Mouse (Mus musculus): ENCODE data around the gene Mitd1. TPM values are rescaled to one million over a fixed set of nuclear protein-coding genes. Genes with fewer than 3 reads are reported as not detected.

Mitd1 gene
- polyA plus RNA-seq, 1 experiment from 2014 or later = 13.7 TPM

DNA sequence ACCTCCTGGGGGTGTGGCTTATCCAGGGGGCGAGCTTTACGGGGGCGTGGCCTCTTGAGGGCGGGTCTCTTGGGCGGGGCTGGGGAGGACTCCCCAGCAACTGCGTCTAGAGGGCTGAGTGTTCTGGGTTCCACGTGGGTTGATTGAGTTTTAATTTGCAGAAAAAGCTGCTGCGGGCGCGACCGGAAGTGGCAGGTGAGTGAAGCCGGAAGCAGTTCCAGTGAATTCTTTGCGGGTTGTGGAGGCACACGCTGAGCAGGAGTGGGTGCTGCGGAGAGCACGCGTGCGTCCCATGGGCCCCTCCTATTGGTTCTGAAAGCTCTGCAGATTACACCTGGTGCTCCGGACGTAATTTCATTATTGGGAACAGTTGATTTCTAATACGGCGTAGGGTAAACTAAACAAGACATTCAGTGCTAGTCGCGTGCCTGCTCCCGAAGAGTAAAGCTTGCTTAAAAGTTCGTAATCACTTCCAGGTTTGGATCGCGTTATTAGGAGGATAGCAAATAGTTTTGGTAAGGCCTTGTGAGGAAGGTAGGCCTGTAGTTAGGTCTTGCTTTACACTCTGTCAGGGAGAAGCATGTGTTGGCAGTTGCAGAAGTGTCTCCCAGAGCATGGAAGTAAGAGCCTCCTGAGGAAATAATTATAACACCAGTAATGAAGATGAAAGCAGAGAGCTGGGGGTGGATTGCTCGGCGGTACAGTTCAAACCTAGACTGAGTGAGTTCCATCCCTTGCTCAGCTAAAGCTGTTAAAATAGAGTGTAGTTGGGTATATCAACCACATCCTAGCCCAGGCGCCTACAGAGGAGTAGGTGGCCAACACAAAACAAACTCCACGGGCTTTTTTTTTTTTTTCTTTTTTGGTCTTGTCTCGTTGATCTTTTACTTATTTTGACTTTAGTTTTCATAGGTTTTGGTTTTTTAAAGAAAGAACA, 17.8 kb downstream of the Mitd1 start:
- peaks cover 12% of the 10 kb centered on the region for H3K4me1 ChIP-seq (ENCODE audit: control insufficient read depth, insufficient read depth, low read length)
- WGBS = 7% methylated on average over 33 of the region's 33 CpGs

DNA sequence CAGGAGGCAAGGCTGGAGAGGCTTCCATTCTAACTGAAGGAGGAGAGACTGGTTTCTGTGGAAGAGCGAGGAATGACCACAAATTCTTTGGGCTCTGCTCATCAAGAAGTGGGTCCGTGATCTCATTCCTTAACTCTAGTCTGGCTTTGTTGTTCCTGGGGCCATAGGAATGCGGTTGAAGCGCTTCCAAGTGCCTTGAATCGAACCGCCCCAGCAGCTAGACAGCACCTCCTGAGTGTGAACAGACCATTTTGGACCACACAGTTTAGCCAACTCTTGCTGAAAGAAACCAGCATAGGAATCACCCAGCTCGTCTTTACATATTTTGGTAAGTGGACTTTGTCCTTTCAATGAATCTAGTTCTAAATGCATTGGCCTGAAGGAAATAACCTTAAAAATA, 18.5 kb downstream of the Mitd1 start, which contains the start of gene Lipt1:
Lipt1 (plus strand) TSS at position 35 of the 400 bp plus-strand sequence.
- WGBS = 8% methylated on average over 7 of the region's 7 CpGs
- DNase-seq (no peak), ATAC-seq (ENCODE audit: low FRiP score, low TSS enrichment) (peak; percentile 38; the same call in 1 of the 2 replicates)
- no peaks in the 10 kb centered on the region for H3K9me3 ChIP-seq (ENCODE audit: control insufficient read depth, low read length)
- peaks cover 12% of the 10 kb centered on the region; the same call in 1 of the 2 replicates for H3K36me3 ChIP-seq (ENCODE audit: control insufficient read depth, insufficient read depth, low read length)
- peak within 1 kb of the TSS; percentile 70 for H3K27ac ChIP-seq (replicated peaks; ENCODE audit: low read depth, low read length)
- peaks cover 12% of the 10 kb centered on the region for H3K4me1 ChIP-seq (ENCODE audit: control insufficient read depth, insufficient read depth, low read length)
- peak within 1 kb of the TSS; percentile 77 for H3K4me2 ChIP-seq (ENCODE audit: low read length)
- H3K4me3 ChIP-seq (replicated peaks; ENCODE audit: low read depth, low read length) = peak within 1 kb of the TSS; percentile 51
- no peaks in the 10 kb centered on the region for H3K27me3 ChIP-seq (ENCODE audit: control insufficient read depth, insufficient read depth, low read length)
- H3K9ac ChIP-seq (replicated peaks; ENCODE audit: low read length) = peak within 1 kb of the TSS; percentile 40

More for the DNA sequence above, 17.8 kb downstream of the Mitd1 start:
- peak overlapping the region; percentile 51 for H3K4me3 ChIP-seq (replicated peaks; ENCODE audit: low read depth, low read length)
- H3K36me3 ChIP-seq (ENCODE audit: control insufficient read depth, insufficient read depth, low read length) = peaks cover 17% of the 10 kb centered on the region
- peak overlapping the region; percentile 40 for H3K9ac ChIP-seq (replicated peaks; ENCODE audit: low read length)
- no peaks in the 10 kb centered on the region for H3K27me3 ChIP-seq (ENCODE audit: control insufficient read depth, insufficient read depth, low read length)
- H3K27ac ChIP-seq (replicated peaks; ENCODE audit: low read depth, low read length) = peak overlapping the region; percentile 70
- ATAC-seq (ENCODE audit: low FRiP score, low TSS enrichment) (peak; percentile 85), DNase-seq (peak; percentile 82)
- H3K9me3 ChIP-seq (ENCODE audit: control insufficient read depth, low read length) = no peaks in the 10 kb centered on the region
- peak overlapping the region; percentile 77 for H3K4me2 ChIP-seq (ENCODE audit: low read length)

DNA sequence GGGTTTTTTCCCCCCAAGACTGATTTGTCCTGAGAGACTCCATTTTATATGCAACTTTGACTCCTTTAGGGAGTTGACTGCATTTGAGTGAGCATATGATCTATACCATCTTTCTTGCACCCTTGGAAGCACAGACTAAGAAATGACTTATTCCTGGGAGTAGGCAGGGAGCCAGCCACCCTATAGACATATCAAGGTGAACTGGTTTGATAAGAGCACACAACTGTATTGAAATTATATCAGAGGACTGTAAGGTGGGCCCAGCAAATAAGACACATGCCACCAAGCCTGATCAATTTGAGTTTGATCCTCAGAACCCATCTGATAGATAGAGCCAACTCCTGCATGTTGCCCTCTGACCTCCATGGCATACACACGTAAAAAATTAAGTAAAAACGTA, 20.8 kb downstream of the Mitd1 start:
- Histone ChIP-seq H3K9me3 (ENCODE audit: control insufficient read depth, low read length) (no peaks in the 10 kb centered on the region), H3K9ac (replicated peaks; ENCODE audit: low read length) (no peak overlapping the region), H3K36me3 (ENCODE audit: control insufficient read depth, insufficient read depth, low read length) (no peaks in the 10 kb centered on the region), H3K27ac (replicated peaks; ENCODE audit: low read depth, low read length) (no peak overlapping the region), H3K4me1 (ENCODE audit: control insufficient read depth, insufficient read depth, low read length) (peaks cover 16% of the 10 kb centered on the region), H3K27me3 (ENCODE audit: control insufficient read depth, insufficient read depth, low read length) (no peaks in the 10 kb centered on the region), H3K4me2 (ENCODE audit: low read length) (no peak overlapping the region), H3K4me3 (replicated peaks; ENCODE audit: low read depth, low read length) (no peak overlapping the region)
- ATAC-seq (ENCODE audit: low FRiP score, low TSS enrichment) = no peak
- WGBS = 64% methylated on average over 2 of the region's 2 CpGs
- no peak for DNase-seq

DNA sequence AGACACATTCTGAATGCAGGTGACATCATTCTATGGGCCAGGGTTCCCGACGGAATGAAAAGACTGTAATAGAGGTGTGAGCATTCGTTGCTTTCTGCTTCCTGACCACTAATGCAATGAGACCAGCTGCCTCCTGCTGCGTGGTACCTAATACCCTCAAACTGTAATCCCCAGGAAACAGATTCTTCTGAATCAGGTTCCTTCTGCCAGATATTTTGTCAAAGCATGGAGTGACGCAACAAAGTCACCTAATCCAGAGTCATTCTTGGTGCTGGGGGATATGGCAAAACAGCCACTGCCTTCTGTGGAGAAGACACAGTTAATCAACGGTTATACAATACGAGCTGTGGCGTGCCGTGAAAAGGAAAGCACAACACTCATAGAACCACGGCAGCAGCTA, 21.6 kb downstream of the Mitd1 start:
- 68% methylated on average over 10 of the region's 10 CpGs for WGBS
- Histone ChIP-seq H3K27ac (replicated peaks; ENCODE audit: low read depth, low read length) (no peak overlapping the region), H3K4me3 (replicated peaks; ENCODE audit: low read depth, low read length) (no peak overlapping the region), H3K4me2 (ENCODE audit: low read length) (no peak overlapping the region), H3K27me3 (ENCODE audit: control insufficient read depth, insufficient read depth, low read length) (no peaks in the 10 kb centered on the region), H3K9ac (replicated peaks; ENCODE audit: low read length) (no peak overlapping the region), H3K4me1 (ENCODE audit: control insufficient read depth, insufficient read depth, low read length) (peaks cover 20% of the 10 kb centered on the region), H3K36me3 (ENCODE audit: control insufficient read depth, insufficient read depth, low read length) (no peaks in the 10 kb centered on the region), H3K9me3 (ENCODE audit: control insufficient read depth, low read length) (no peaks in the 10 kb centered on the region)
- DNase-seq (no peak), ATAC-seq (ENCODE audit: low FRiP score, low TSS enrichment) (no peak)

DNA sequence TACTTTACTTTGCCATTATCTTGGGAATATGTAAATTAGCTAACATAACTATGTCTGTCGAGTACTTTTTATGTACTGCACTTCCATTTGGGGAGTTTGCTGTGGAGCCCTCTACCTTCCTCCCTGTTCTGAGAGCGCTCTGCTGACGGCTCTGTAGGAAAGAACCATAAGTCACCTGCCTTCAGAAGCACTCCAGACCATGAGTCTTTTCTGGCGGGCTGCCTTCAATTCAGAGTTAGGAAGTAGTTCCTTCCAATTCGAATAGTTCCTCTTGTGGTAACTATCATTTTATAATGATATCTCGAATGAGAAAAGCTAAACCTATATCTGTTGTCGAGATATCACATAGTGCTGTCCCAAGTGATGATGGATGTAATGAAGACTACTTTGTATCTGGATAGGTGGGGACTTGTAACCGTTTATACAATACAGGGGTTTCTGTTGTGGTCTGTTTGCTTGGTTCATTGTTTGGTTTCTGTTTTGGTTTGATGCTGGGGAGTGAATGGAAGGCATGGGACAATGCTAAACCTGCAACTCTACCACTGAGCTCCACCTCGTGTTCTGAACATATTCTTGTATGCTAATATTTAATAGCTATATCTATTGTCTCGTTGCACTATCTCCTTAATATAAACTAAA, 22.4 kb downstream of the Mitd1 start:
- no peak overlapping the region for H3K4me2 ChIP-seq (ENCODE audit: low read length)
- no peaks in the 10 kb centered on the region for H3K9me3 ChIP-seq (ENCODE audit: control insufficient read depth, low read length)
- H3K36me3 ChIP-seq (ENCODE audit: control insufficient read depth, insufficient read depth, low read length) = no peaks in the 10 kb centered on the region
- no peak for DNase-seq
- no peak overlapping the region for H3K27ac ChIP-seq (replicated peaks; ENCODE audit: low read depth, low read length)
- ATAC-seq (ENCODE audit: low FRiP score, low TSS enrichment) = no peak
- peaks cover 16% of the 10 kb centered on the region; the same call in 1 of the 2 replicates for H3K4me1 ChIP-seq (ENCODE audit: control insufficient read depth, insufficient read depth, low read length)
- no peaks in the 10 kb centered on the region for H3K27me3 ChIP-seq (ENCODE audit: control insufficient read depth, insufficient read depth, low read length)
- no peak overlapping the region for H3K9ac ChIP-seq (replicated peaks; ENCODE audit: low read length)
- WGBS = 73% methylated on average over 10 of the region's 10 CpGs
- no peak overlapping the region for H3K4me3 ChIP-seq (replicated peaks; ENCODE audit: low read depth, low read length)

DNA sequence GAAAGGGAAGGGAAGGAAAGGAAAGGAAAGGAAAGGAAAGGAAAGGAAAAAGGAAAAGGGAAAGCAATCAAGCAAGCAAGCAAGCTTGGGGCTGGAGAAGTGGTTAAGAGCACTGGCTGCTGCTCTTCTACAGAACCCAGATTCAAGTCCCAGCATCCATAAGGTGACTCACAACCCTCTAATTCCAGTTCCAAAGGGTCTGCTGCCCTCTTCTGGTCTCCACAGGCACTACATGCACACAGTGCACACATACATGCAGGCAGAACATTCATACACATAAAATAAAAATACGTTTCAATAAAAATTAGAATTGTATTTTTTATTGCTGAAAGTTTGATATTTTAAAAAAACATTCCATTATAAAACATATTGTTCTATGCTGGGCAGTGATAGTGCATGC, 23.2 kb downstream of the Mitd1 start:
- H3K9me3 ChIP-seq (ENCODE audit: control insufficient read depth, low read length) = no peaks in the 10 kb centered on the region
- no peak for ATAC-seq (ENCODE audit: low FRiP score, low TSS enrichment)
- peaks cover 13% of the 10 kb centered on the region; the same call in 1 of the 2 replicates for H3K4me1 ChIP-seq (ENCODE audit: control insufficient read depth, insufficient read depth, low read length)
- H3K4me2 ChIP-seq (ENCODE audit: low read length) = no peak overlapping the region
- H3K36me3 ChIP-seq (ENCODE audit: control insufficient read depth, insufficient read depth, low read length) = no peaks in the 10 kb centered on the region
- no peak overlapping the region for H3K27ac ChIP-seq (replicated peaks; ENCODE audit: low read depth, low read length)
- no peak overlapping the region for H3K9ac ChIP-seq (replicated peaks; ENCODE audit: low read length)
- peak; percentile 41 for DNase-seq
- WGBS = 85% methylated on average over 1 of the region's 1 CpGs
- H3K27me3 ChIP-seq (ENCODE audit: control insufficient read depth, insufficient read depth, low read length) = no peaks in the 10 kb centered on the region
- no peak overlapping the region for H3K4me3 ChIP-seq (replicated peaks; ENCODE audit: low read depth, low read length)

DNA sequence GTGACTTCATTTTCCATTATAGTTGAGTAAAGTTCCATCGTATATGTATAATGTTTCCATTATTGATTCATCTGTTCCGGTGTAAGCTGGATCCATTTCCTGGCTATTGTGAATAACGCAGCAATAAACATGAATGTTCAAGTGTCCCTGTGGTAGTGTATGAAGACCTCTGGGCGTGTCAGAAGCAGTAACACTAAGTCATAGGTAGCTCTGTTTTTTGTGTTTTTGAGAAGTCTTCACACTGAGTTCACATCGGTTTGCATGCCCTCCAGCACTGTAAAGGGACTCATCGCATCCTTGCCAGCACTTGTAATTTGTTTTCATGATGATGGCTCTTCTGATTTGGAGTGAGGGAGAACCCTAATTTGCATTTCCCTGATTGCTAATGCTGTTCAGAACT, 23.9 kb downstream of the Mitd1 start, which contains the start of gene Tsga10:
Tsga10 (minus strand) TSS at position 144 of the 400 bp plus-strand sequence.
- peak within 1 kb of the TSS; percentile 71 for H3K4me2 ChIP-seq (ENCODE audit: low read length)
- H3K9ac ChIP-seq (replicated peaks; ENCODE audit: low read length) = peak within 1 kb of the TSS; percentile 64
- peak within 1 kb of the TSS; percentile 91 for H3K27ac ChIP-seq (replicated peaks; ENCODE audit: low read depth, low read length)
- H3K9me3 ChIP-seq (ENCODE audit: control insufficient read depth, low read length) = no peaks in the 10 kb centered on the region
- H3K4me3 ChIP-seq (replicated peaks; ENCODE audit: low read depth, low read length) = peak within 1 kb of the TSS; percentile 67
- 83% methylated on average over 6 of the region's 6 CpGs for WGBS
- 0 out of 2 replicates have a peak, but pooled peaks cover 8% of the 10 kb centered on the region for H3K4me1 ChIP-seq (ENCODE audit: control insufficient read depth, insufficient read depth, low read length)
- H3K27me3 ChIP-seq (ENCODE audit: control insufficient read depth, insufficient read depth, low read length) = no peaks in the 10 kb centered on the region
- no peaks in the 10 kb centered on the region for H3K36me3 ChIP-seq (ENCODE audit: control insufficient read depth, insufficient read depth, low read length)
- ATAC-seq (ENCODE audit: low FRiP score, low TSS enrichment) (no peak), DNase-seq (no peak)

DNA sequence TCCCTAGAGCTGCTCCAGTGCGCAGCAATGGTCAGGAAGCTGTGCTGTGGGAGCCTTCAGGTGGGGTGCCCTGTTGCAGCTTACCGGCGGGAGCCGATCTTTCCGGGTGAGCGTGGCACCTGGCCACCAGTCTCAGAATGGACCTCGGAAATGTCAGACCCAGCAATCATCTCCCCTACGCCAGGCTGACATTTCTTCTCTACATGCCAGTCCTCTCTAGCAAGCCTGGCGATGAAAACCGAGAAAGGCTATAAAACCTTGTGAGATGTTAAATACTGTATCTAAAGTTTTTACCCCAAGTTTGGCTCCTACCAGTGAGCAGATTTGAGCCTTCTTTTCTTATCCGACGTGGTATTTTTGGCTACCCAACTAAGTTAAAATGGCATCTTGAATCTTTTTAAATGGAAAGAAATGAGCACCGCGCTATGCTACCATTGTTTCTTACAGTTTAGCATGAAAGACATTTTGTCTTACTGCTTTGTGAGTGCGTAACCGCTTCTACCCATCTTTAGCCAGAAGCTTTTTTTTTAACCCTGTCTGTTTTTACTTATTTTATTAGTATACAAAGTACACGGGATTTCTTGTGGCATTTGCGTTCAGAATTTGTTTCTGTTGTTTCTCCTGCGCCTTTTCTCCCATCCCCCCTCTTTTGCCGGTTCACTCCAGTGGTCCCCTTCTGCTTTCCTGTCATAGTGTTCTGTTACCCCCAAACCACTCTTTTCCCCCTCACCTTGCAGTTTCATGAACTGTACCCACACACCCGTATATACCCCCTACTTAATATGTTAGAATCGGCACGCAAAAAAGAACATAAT, 24.6 kb downstream of the Mitd1 start:
- 12% methylated on average over 23 of the region's 23 CpGs for WGBS
- DNase-seq (no peak), ATAC-seq (ENCODE audit: low FRiP score, low TSS enrichment) (no peak)
- H3K27me3 ChIP-seq (ENCODE audit: control insufficient read depth, insufficient read depth, low read length) = no peaks in the 10 kb centered on the region
- no peaks in the 10 kb centered on the region for H3K36me3 ChIP-seq (ENCODE audit: control insufficient read depth, insufficient read depth, low read length)
- H3K4me2 ChIP-seq (ENCODE audit: low read length) = peak overlapping the region; percentile 71
- H3K9ac ChIP-seq (replicated peaks; ENCODE audit: low read length) = peak overlapping the region; percentile 64
- 0 out of 2 replicates have a peak, but pooled peaks cover 8% of the 10 kb centered on the region for H3K4me1 ChIP-seq (ENCODE audit: control insufficient read depth, insufficient read depth, low read length)
- no peaks in the 10 kb centered on the region for H3K9me3 ChIP-seq (ENCODE audit: control insufficient read depth, low read length)
- H3K27ac ChIP-seq (replicated peaks; ENCODE audit: low read depth, low read length) = peak overlapping the region; percentile 91
- peak overlapping the region; percentile 67 for H3K4me3 ChIP-seq (replicated peaks; ENCODE audit: low read depth, low read length)
